Mouse (Mus musculus) left cerebral cortex, postnatal 14 days (tissue): ENCODE results near the gene Abca5. TPM values are rescaled to one million over a fixed set of nuclear protein-coding genes. Genes with fewer than 3 reads are reported as not detected.

ENCODE experiments used
- DNase-seq, 2 experiments: peaks; one replicate each; pipeline ENCODE4 v3.0.0; 2021 to 2022; ENCODE audit warnings: low spot score in 2 of 2, mixed read lengths in 1 of 2
- intact Hi-C: fragments of 180-260 bp; cut with DNase I; formaldehyde crosslinking; loops from one replicate; pipeline ENCODE4 v1.15.1; 2025
- total RNA-seq, 2 experiments: library from RNA; stranded (reverse); gene quantifications; 2 replicates each; pipeline ENCODE4 v1.2.3; 2021

Gene Abca5
- total RNA-seq, 2 experiments from 2014 or later: 36.2 to 38.6 TPM

- intact Hi-C loops: no loop called here
- no peak for DNase-seq
These were observed 15.2 kb downstream of the Abca5 start for GRCm38 (mm10) chr11:110322266-110322665.

GRCm38 (mm10) chr11:110306475-110307168 lies 30.9 kb downstream of the Abca5 start:
- intact Hi-C loops: no loop called here
- DNase-seq: no peak

GRCm38 (mm10) chr11:110303411-110303810 lies 34.1 kb downstream of the Abca5 start:
- intact Hi-C loops: no loop called here
- no peak for DNase-seq

DNA sequence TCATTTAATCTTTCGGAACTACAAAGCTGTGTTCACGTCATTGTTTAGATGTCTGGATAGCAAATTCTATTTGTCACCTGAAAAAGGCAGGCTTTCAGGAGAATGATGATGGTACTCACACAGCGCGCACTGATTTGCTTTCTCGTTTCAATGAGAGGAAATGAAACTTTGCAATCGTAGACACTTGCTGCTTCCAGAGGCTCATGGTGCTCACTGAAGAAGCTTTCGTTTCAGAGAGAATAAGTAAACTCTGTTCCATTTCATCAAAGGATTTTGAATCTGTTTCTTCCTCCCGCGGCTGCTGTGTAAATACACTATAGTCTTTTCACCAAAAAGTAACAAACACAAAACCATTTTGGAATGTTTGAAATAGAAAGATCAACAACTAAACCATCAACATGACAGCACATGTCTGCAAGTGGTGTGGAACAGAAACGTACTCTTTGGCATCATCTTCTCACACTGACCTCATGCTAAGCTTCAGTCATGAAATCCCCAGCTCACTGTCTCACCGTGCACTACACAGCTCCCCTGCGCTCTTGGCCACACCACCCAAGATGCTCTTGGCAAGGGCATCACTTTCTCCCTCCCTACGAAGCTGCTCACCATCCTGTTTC lies 39.5 kb downstream of the Abca5 start:
- DNase-seq: no peak

GRCm38 (mm10) chr11:110290586-110290985 lies 46.9 kb downstream of the Abca5 start:
- peak in 1 of 2 experiments; percentile 13 for DNase-seq
- intact Hi-C loops: no loop called here

More for the DNA sequence above, 39.5 kb downstream of the Abca5 start:
- intact Hi-C loops: no loop called here

DNA sequence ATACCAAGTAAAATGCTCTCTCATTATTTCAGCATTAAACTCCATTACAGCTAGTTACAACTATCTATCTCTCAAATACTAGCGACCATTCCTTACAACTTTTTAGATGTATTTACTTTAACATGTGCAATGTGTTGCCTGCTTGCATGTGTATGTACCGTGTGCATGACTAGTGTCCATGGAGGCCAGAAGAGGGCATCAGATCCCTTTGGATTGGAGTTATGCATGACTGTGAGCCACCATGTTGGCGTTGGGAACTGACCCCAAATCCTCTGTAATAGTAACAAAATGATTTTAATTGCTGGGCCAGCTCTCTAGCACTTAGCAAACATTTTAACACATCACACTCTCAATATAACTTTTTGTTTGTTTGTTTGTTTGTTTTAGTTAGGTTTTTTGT lies 49.1 kb downstream of the Abca5 start:
- intact Hi-C loops: loop anchor here (10.0 kb wide), 1 partner anchor 324 kb away; no protein-coding TSS in a partner anchor
- no peak for DNase-seq

DNA sequence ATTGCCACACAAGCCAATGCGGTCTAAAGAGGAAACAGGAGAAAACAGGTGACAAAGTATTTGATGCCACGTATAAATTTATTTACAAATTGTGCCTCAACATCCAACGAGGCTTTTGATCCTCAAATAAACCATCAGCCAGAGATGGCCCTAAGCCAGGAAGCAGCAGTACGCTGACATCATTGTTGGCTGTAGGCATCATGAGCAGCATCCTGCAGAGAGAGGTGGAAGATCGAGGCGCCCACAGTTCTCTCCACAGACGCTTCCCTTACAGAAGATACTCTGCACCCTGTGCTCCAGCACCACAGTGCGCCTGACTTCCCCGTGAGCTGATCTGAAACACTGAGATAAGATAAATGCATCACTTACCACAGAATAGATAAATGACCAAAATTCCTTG lies 49.8 kb downstream of the Abca5 start:
- DNase-seq: no peak
- intact Hi-C loops: loop anchor here (10.0 kb wide), 1 partner anchor 323 kb away; no protein-coding TSS in a partner anchor

GRCm38 (mm10) chr11:110286331-110286730 lies 51.2 kb downstream of the Abca5 start:
- intact Hi-C loops: loop anchor here (10.0 kb wide), 1 partner anchor 322 kb away; no protein-coding TSS in a partner anchor
- DNase-seq: no peak

- DNase-seq: no peak
- intact Hi-C loops: loop anchor here (10.0 kb wide), 1 partner anchor 320 kb away; no protein-coding TSS in a partner anchor
These were observed 52.7 kb downstream of the Abca5 start for GRCm38 (mm10) chr11:110284849-110285248.

DNA sequence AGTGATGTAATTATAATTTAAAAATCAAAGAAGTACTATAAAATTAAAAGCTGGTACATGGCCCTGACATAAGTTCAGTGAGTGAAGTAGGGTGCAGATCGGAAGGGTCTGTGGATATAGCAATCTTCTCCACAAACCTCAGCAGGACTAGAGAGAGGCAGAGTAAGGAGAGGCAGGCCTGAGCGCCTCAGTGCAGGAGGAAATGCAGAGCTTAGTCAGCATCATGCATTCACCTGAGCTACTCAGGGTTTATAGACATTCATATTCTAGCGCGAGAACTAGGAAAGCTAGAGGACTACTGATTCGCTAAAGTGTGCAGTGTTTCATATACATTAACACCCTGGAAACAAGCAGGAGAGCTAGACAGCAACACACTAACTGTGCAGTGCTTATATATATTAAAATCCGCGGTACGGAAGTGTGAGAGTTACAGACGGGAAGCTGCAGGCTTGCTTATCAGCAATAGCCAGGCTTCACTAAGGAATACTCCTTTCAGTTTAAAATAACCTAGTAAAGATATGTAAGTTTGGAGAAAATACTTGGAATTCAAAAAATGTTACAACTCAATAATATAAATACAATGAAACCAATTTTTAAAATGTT lies 53.2 kb downstream of the Abca5 start:
- intact Hi-C loops: loop anchor here (10.0 kb wide), 1 partner anchor 319 kb away; no protein-coding TSS in a partner anchor
- DNase-seq: no peak

GRCm38 (mm10) chr11:110274794-110275193 lies 62.7 kb downstream of the Abca5 start:
- intact Hi-C loops: loop anchor here (5.0 to 10.0 kb wide), 2 partner anchors 38 to 610 kb away; no protein-coding TSS in a partner anchor

GRCm38 (mm10) chr11:110271745-110272144 lies 65.8 kb downstream of the Abca5 start:
- peak; percentile 80 for DNase-seq
- intact Hi-C loops: loop anchor here (10.0 kb wide), 1 partner anchor 607 kb away; no protein-coding TSS in a partner anchor

More at GRCm38 (mm10) chr11:110274794-110275193, 62.7 kb downstream of the Abca5 start:
- DNase-seq: no peak

- intact Hi-C loops: loop anchor here (5.0 to 10.0 kb wide), 2 partner anchors 164 to 376 kb away; no protein-coding TSS in a partner anchor
- peak; percentile 69 to 83 for DNase-seq
These were observed 69.2 kb downstream of the Abca5 start for GRCm38 (mm10) chr11:110268244-110268844.

GRCm38 (mm10) chr11:110267232-110267631 lies 70.3 kb downstream of the Abca5 start:
- intact Hi-C loops: loop anchor here (5.0 to 10.0 kb wide), 2 partner anchors 162 to 375 kb away; no protein-coding TSS in a partner anchor
- DNase-seq: no peak

DNA sequence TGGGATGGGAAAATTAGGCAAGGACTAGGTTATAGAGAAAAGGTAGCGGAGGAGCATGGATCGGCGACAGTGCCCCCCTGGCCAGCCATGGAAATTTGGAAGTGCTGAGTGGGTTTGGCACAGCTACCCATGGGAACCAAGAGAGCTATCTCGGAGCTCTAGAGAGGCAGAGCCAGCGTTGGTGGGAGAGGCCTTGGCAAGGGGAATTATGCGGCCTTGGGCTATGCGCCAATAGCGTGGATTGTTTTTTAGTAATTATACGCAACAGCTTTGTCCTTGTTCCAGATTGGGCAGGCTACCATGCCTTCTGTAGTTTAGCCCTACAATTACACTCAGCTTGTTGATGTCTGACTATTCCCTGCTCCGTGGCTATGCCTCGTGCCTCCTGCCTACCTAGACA lies 70.8 kb downstream of the Abca5 start:
- DNase-seq: peak in 1 of 2 experiments; percentile 3

DNA sequence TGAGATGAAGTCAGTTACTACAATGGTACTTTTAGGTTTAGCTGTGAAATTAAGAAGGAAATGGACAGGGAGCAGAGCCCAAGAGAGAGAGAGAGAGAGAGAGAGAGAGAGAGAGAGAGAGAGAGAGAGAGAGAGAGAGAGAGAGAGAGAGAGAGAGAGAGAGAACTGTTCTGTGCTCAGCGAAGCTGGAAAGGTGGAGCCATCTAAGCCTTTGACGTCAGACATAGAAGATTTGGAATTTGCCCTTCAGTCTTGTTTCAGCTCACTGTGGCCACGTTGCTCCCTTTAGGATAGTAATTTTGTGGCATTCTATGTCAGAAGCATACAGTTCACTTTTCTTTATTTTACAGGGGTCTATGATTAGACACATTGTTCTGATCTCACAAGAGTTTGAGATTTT lies 75.6 kb downstream of the Abca5 start:
- DNase-seq: no peak
- intact Hi-C loops: loop anchor here (10.0 kb wide), 1 partner anchor 157 kb away; no protein-coding TSS in a partner anchor

More for the DNA sequence above, 70.8 kb downstream of the Abca5 start:
- intact Hi-C loops: loop anchor here (5.0 to 10.0 kb wide), 2 partner anchors 162 to 374 kb away; no protein-coding TSS in a partner anchor

- intact Hi-C loops: no loop called here
- no peak for DNase-seq
These were observed 79.6 kb downstream of the Abca5 start for GRCm38 (mm10) chr11:110257911-110258310.

GRCm38 (mm10) chr11:110257061-110257460 lies 80.5 kb downstream of the Abca5 start:
- intact Hi-C loops: no loop called here
- no peak for DNase-seq

- intact Hi-C loops: no loop called here
- DNase-seq: no peak
These were observed 85.3 kb downstream of the Abca5 start for GRCm38 (mm10) chr11:110252256-110252655.
